In the genomic region with DNA sequence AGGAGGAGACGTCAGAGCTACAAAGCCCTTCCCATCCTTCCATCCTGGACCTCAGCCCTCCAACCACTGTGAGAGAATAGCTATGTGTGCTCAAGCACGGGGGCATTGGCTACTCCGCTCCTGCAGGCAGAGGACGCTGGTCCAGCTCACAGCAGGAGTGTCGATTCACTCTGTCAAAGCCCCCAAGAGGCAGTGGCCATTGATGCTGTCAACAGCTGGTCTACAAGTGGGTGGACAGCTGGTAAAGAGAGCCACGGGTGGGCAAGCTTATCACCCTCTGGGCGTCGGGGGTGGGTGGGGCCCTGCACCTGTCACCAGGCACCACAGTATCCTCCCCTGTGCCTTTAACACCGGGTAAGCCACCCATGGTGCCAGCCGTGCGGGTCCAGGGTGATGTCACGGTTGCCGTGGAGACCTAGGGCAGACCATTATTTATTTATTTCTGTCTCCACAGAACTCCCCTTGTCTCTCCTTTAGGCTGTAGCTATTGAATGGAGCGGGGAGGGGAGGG, we compare ENCODE assay signal across 9 mouse cellular contexts. TPM values are rescaled to one million over a fixed set of nuclear protein-coding genes. Genes with fewer than 3 reads are reported as not detected.
A peak's percentile ranks its signal among the peaks of the same experiment; 100 is the strongest.
DNase-seq lines count a peak whose midpoint lies in the region; ATAC-seq and TF ChIP-seq lines count a peak whose summit lies in the region.
"Had no signal": no experiment of that assay in that cellular context is flagged by ENCODE, and none has a peak within 500 bp of the region (broad histone marks: within the 10 kb centered on the region; RNA-seq: fewer than 3 reads in every experiment).

No protein-coding gene starts in this region.

- H3K9me3 ChIP-seq in forebrain, embryonic 10.5 days: 0 out of 2 replicates have a peak, but pooled peaks cover 2% of the 10 kb centered on the region
- H3K9me3 ChIP-seq in neural tube, embryonic 14.5 days (ENCODE audit: control insufficient read depth, low read length): no peaks in the 10 kb centered on the region

- H3K27ac ChIP-seq in forebrain, embryonic 10.5 days: peak overlapping the region; percentile 72
- H3K27ac ChIP-seq in neural tube, embryonic 14.5 days (ENCODE audit: low read depth, low read length): peak overlapping the region; percentile 71
- H3K27ac ChIP-seq in thymus, adult 2 months (ENCODE audit: control insufficient read depth, insufficient read depth, low read length): no peak overlapping the region

- WGBS in forebrain, embryonic 10.5 days: 64% methylated on average over 14 of the region's 14 CpGs
- 19% methylated on average over 14 of the region's 14 CpGs for WGBS in neural tube, embryonic 14.5 days
- 70% methylated on average over 14 of the region's 14 CpGs for WGBS in thymus, adult 2 months

- TF ChIP-seq POLR2A in thymus, adult 2 months (IDR thresholded peaks at IDR 0.05; ENCODE audit: control insufficient read depth, extremely low read depth, insufficient read depth, low read length, poor library complexity): no peak

- peak overlapping the region; percentile 26 for H3K4me2 ChIP-seq in neural tube, embryonic 14.5 days (ENCODE audit: low read depth, low read length)

- H3K4me3 ChIP-seq in forebrain, embryonic 10.5 days: no peak overlapping the region
- H3K4me3 ChIP-seq in neural tube, embryonic 14.5 days (ENCODE audit: low read depth, low read length): no peak overlapping the region
- H3K4me3 ChIP-seq in thymus, adult 2 months (ENCODE audit: control insufficient read depth, insufficient read depth, low read length): no peak overlapping the region

- H3K27me3 ChIP-seq in forebrain, embryonic 10.5 days (ENCODE audit: poor library complexity, severe bottlenecking): no peaks in the 10 kb centered on the region
- H3K27me3 ChIP-seq in neural tube, embryonic 14.5 days (ENCODE audit: control insufficient read depth, insufficient read depth, low read length): no peaks in the 10 kb centered on the region
- no peaks in the 10 kb centered on the region for H3K27me3 ChIP-seq in thymus, adult 2 months (ENCODE audit: control insufficient read depth, insufficient read depth, low read length)

- ATAC-seq in neural tube, embryonic 14.5 days (ENCODE audit: low read depth): peak; percentile 95

- H3K36me3 ChIP-seq in forebrain, embryonic 10.5 days (replicated peaks): no peaks in the 10 kb centered on the region
- no peaks in the 10 kb centered on the region for H3K36me3 ChIP-seq in neural tube, embryonic 14.5 days (ENCODE audit: control insufficient read depth, insufficient read depth, low read length)
- H3K36me3 ChIP-seq in thymus, adult 2 months (ENCODE audit: control insufficient read depth, insufficient read depth, low read length): no peaks in the 10 kb centered on the region

- peak; percentile 27 for DNase-seq in adrenal gland, postnatal 14 days
- DNase-seq in adrenal gland, postnatal 4 days (ENCODE audit: low spot score in 2 of 2): no peak
- peak; percentile 24 for DNase-seq in forebrain, embryonic 10.5 days (ENCODE audit: extremely low spot score, low spot score)
- peak; percentile 75 to 77 for DNase-seq in layer of hippocampus, postnatal 10 days (ENCODE audit: low spot score in 2 of 2)
- no peak for DNase-seq in urinary bladder, postnatal 25 days (ENCODE audit: low spot score)
- DNase-seq in thymus, adult 2 months: no peak
- DNase-seq in kidney, adult 8-10 months: no peak

- no peak for TF ChIP-seq CTCF in thymus, adult 2 months (IDR thresholded peaks at IDR 0.05; ENCODE audit: borderline replicate concordance, control insufficient read depth, extremely low read depth, insufficient read depth, low read length, poor library complexity)

- no peak overlapping the region for H3K9ac ChIP-seq in neural tube, embryonic 14.5 days (replicated peaks; ENCODE audit: low read depth, low read length)

- peaks cover 15% of the 10 kb centered on the region for H3K4me1 ChIP-seq in forebrain, embryonic 10.5 days
- 0 out of 2 replicates have a peak, but pooled peaks cover 6% of the 10 kb centered on the region for H3K4me1 ChIP-seq in neural tube, embryonic 14.5 days (ENCODE audit: control insufficient read depth, insufficient read depth, low read length)
- no peaks in the 10 kb centered on the region for H3K4me1 ChIP-seq in thymus, adult 2 months (replicated peaks; ENCODE audit: control insufficient read depth, insufficient read depth, low read length)

RNA-seq across cellular contexts. Expression of a gene that starts 24.9 kb away (rescaled TPM):
- total RNA-seq in adrenal gland, postnatal 14 days (2021): 39.2 and 59.5 TPM in 2 replicates
- total RNA-seq in adrenal gland, postnatal 4 days (2021): 10 to 100 TPM; 23.9 to 26.4 TPM
- polyA plus RNA-seq in forebrain, embryonic 10.5 days (2016; fragmentation: Nextera tagmentation; extraction: Ambion mirVana): 1.6 and 2.0 TPM in 2 replicates
- total RNA-seq in layer of hippocampus, postnatal 10 days (2021): 100 to 1,000 TPM; 164 to 175 TPM
- polyA plus RNA-seq in neural tube, embryonic 14.5 days (2014; fragmentation: Nextera tagmentation; extraction: Ambion mirVana): 59.7 and 59.9 TPM in 2 replicates
- polyA plus RNA-seq in thymus, adult 2 months (2012; rRNA removed): 0.20 and 0.54 TPM in 2 replicates
- total RNA-seq: hematopoietic stem cell, adult 5-6 weeks had no signal

RNA-seq across cellular contexts. Expression of a gene that starts 32.8 kb away (rescaled TPM):
- 8.1 and 8.7 TPM in 2 replicates for total RNA-seq in adrenal gland, postnatal 14 days (2021)
- 1 to 10 TPM; 2.6 to 4.4 TPM for total RNA-seq in adrenal gland, postnatal 4 days (2021)
- 2.2 and 2.8 TPM in 2 replicates for polyA plus RNA-seq in forebrain, embryonic 10.5 days (2016; fragmentation: Nextera tagmentation; extraction: Ambion mirVana)
- total RNA-seq in layer of hippocampus, postnatal 10 days (2021): 10 to 100 TPM; 13.9 to 15.7 TPM
- polyA plus RNA-seq in neural tube, embryonic 14.5 days (2014; fragmentation: Nextera tagmentation; extraction: Ambion mirVana): 14.2 and 20.1 TPM in 2 replicates
- 1.7 and 1.9 TPM in 2 replicates for polyA plus RNA-seq in thymus, adult 2 months (2012; rRNA removed)
- total RNA-seq: hematopoietic stem cell, adult 5-6 weeks had no signal

RNA-seq across cellular contexts. Expression of a gene that starts 43.8 kb away (rescaled TPM):
- total RNA-seq in adrenal gland, postnatal 14 days (2021): 98.5 and 109 TPM in 2 replicates
- 10 to 100 TPM; 88.7 to 93.0 TPM for total RNA-seq in adrenal gland, postnatal 4 days (2021)
- polyA plus RNA-seq in forebrain, embryonic 10.5 days (2016; fragmentation: Nextera tagmentation; extraction: Ambion mirVana): 58.2 and 58.6 TPM in 2 replicates
- total RNA-seq in layer of hippocampus, postnatal 10 days (2021): 10 to 100 TPM; 71.1 to 74.5 TPM
- polyA plus RNA-seq in neural tube, embryonic 14.5 days (2014; fragmentation: Nextera tagmentation; extraction: Ambion mirVana): 40.4 and 53.1 TPM in 2 replicates
- 54.4 and 65.6 TPM in 2 replicates for polyA plus RNA-seq in thymus, adult 2 months (2012; rRNA removed)

RNA-seq across cellular contexts. Expression of a gene that starts 53.8 kb away (rescaled TPM):
- total RNA-seq in adrenal gland, postnatal 14 days (2021): 0.19 and 0.33 TPM in 2 replicates
- under 1 TPM; 0.11 to 0.25 TPM for total RNA-seq in adrenal gland, postnatal 4 days (2021)
- polyA plus RNA-seq in forebrain, embryonic 10.5 days (2016; fragmentation: Nextera tagmentation; extraction: Ambion mirVana): 0.06 and 0.21 TPM in 2 replicates
- under 1 TPM; 0.67 to 0.85 TPM for total RNA-seq in layer of hippocampus, postnatal 10 days (2021)
- 0.24 and 0.66 TPM in 2 replicates for polyA plus RNA-seq in neural tube, embryonic 14.5 days (2014; fragmentation: Nextera tagmentation; extraction: Ambion mirVana)
- 0.04 TPM in 1 of 2 replicates, not detected in the other for polyA plus RNA-seq in thymus, adult 2 months (2012; rRNA removed)
- total RNA-seq: hematopoietic stem cell, adult 5-6 weeks had no signal

Comparison
In these comparisons a context has a peak if more than half of its experiments do, and no peak if none do; other contexts are left out.
1. DNase-seq: peak in adrenal gland, postnatal 14 days (single experiment), forebrain, embryonic 10.5 days (single experiment) and layer of hippocampus, postnatal 10 days (2 of 2); none in adrenal gland, postnatal 4 days (0 of 2), urinary bladder, postnatal 25 days (single experiment), thymus, adult 2 months (single experiment) and kidney, adult 8-10 months (0 of 2).